Mouse (Mus musculus) induced T-regulatory cell, adult 2 months (primary cell): ENCODE data around the gene Cd274.
A peak's percentile ranks its signal among the peaks of the same experiment; 100 is the strongest.

ENCODE experiments used
- DNase-seq: peaks from one replicate; pipeline ENCODE4 v3.0.0-alpha.2; 2012; ENCODE audit warnings: low read depth

Cd274 gene

DNA sequence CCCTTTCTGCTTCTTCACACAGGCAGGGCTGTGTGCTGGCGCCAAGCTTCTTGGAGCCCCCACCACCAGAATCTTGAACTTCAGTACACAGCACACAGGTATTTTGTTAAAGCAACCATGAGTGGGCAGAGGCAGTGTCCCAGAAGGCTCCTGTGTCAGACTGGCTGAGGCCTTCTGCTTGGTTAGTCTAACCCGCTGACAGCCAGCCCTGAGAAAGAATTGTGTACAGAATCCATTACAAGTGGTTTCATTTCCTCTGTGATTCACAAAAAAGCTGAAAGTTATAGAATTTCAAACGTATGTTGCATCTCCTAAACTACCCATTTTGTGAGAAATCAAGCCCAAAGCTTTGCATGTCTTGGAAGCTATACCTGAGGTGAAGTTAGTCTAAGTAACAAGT lies 63.3 kb downstream of the Cd274 start:
- no peak for DNase-seq

DNA sequence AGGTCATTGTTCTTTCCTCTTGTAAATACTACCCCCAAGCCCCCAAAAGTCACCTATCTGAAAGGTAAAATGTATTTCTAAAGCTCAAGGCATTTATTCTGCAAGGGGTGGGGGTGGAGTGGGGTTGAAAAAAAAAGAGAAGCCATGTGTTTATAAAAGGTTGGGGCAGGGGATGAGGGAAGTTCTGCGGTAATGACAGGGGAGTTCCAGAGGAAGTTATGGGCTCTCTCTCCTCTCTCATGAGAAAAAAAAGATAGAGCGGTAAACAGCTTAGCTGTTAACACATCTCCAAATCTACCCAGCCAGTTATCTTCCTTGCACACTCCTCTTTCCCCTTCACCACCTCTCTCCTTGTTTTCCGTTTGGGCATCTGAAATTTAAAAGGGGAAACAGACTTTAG lies 63.7 kb downstream of the Cd274 start:
- peak; percentile 90 for DNase-seq

DNA sequence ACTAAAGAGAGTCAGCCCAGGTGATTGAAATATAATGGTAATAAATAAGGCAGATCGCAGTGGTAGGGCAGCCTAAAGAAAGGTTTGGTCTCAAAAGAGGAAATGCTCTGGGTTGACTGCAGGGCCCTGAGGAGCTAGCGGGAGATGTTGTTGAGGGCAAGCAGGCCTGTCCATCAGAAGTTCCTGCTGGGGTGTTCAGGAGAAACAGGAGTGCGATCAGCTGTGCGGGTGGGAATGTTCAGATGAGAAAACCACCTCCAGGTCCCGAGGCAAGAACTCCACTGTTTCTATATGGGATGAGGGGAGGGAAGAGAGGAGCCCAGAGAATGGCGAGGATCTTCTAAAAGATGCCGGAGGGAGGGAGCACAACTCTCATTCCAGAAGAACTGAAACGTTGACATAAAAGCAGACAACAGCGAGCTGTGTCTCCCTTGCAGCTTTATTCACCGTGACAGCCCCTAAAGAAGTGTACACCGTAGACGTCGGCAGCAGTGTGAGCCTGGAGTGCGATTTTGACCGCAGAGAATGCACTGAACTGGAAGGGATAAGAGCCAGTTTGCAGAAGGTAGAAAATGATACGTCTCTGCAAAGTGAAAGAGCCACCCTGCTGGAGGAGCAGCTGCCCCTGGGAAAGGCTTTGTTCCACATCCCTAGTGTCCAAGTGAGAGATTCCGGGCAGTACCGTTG lies 69.7 kb downstream of the Cd274 start:
- no peak for DNase-seq
